Mouse (Mus musculus): Measurements from ENCODE around the gene 2310011J03Rik.

DNA sequence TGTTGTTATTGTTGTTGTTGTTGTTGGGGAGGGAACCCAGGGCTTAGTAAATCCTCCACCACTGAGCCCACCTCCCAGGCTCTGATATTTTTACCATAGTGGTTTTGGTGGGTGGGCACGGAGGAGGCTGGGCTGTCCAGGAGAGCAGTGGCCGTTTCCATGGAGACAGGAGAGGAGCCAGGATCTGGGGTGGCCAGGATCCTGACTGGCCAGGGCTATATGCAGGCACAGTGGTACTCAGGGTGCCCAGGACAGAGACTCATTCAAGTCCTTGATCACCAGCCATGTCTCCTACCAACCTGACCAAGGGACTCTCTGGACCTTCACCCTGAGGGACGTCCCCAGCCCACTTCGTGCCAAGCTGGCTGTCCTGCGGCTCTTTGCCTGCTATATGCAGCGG, 43.4 kb upstream of the 2310011J03Rik start:
- TF ChIP-seq CTCF (IDR thresholded peaks at IDR 0.05; ENCODE audit: control insufficient read depth, insufficient read depth, low read length) (no peak), POLR2A (IDR thresholded peaks at IDR 0.05; ENCODE audit: borderline replicate concordance, control insufficient read depth, low read depth, low read length) (no peak)

All from bone marrow, adult 2 months (tissue).